Mouse (Mus musculus): ENCODE measurements around the gene Gm17693. TPM values are rescaled to one million over a fixed set of nuclear protein-coding genes. Genes with fewer than 3 reads are reported as not detected.
"Not testable (repeated sequence)": the region's sequence is repeated elsewhere in the genome, so short reads cannot be mapped to it uniquely, and the experiment has no call there.

Gm17693 gene
- not detected in 2 replicates for polyA plus RNA-seq (2015; fragmentation: Nextera tagmentation; extraction: Ambion mirVana)

DNA sequence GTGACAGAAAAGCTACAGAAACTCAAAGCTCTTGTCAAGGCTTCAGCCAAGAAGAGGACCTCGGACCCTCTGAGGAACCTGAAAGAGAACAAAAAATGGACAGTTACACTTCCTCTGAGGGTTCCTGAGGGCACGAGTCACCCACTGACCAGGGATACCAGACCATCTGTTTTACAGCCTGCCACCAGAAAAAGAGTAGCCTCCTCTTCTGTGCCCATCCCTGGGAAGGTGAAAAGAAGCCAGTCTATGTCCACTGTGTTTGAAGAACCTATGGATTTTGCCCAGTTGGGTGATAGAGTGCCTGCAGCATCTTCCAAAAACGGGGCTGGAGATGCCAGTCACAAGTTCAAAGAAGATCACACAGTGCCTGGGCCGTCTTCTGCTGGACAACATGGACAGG is at the start of gene Gm17693:
Gm17693 (plus strand) TSS at position 301 of the 400 bp plus-strand sequence.
- not testable (repeated sequence) for H3K27ac ChIP-seq (ENCODE audit: low read length); H3K4me1 ChIP-seq (ENCODE audit: insufficient read depth, low read length); ATAC-seq (ENCODE audit: low FRiP score, low TSS enrichment); H3K27me3 ChIP-seq (ENCODE audit: insufficient read depth, low read length); H3K9ac ChIP-seq (replicated peaks; ENCODE audit: low read length); H3K4me2 ChIP-seq (replicated peaks; ENCODE audit: low read depth, low read length); H3K36me3 ChIP-seq (ENCODE audit: insufficient read depth, low read length); H3K9me3 ChIP-seq (ENCODE audit: low read length); H3K4me3 ChIP-seq (ENCODE audit: low read length)
- WGBS, result no CpG with 5 or more reads among the region's 4 CpGs
